Mouse (Mus musculus): ENCODE measurements around the gene Lin7a. TPM values are rescaled to one million over a fixed set of nuclear protein-coding genes. Genes with fewer than 3 reads are reported as not detected.

Lin7a gene
- total RNA-seq, 1 experiment from 2014 or later = not detected

DNA sequence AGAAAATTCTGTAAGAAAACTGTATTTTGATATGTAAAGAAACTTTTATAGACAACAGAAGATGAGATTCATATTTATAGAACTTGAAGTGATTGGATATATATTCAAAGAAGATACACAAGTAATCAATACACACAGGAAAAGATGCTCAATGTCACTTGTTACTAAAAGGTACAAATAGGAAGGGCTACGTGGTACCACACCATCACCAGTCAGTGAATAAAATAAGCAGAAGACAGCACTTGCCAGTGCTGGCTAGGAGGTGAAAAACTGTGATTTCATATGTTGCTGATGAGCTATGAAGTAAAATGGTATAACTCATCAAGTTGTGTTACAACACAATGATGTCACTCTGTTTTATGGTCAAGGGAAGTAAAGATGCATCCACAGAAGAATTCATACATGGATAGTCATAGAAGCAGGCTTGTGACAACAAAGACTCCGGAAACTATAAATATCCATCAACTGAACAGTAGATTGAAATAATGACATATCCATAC, 25.5 kb upstream of the Lin7a start:
- no peak for ATAC-seq (replicated peaks in 1 of 2; ENCODE audit: insufficient read depth in 1 of 2, low FRiP score in 2 of 2, low TSS enrichment in 1 of 2, low read depth in 1 of 2, poor library complexity in 2 of 2, severe bottlenecking in 2 of 2)

DNA sequence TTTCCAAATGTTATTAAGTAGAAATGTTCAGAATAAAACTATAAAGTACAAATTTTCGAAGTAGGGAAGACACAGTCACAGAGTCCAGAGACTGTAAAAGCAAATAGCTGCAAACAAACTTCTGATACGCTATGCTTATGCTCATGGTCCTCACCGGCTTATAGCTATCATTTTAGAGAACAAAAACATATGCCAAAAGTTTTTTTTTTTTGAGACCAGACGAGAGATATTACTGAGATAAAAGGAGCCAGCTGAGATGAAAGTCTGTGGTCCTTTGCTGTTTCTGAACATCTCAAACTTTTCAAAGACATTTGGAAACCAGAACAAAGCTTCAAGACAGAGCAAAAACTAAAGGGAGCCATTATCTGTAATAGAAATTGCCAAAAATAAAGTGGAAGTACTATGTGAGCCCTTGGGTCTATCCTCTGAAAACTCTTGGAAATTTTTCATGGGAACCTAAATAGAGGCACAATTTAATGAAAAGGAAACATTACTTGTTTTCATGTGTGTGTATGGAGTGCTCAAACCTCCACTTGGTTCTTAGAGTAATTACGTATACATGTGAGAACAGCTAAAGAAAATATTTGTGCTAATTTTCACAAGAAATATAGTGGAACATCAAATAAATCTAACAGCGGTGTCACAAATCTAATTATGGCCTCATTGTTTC, 24.4 kb upstream of the Lin7a start:
- no peak for ATAC-seq (replicated peaks in 1 of 2; ENCODE audit: insufficient read depth in 1 of 2, low FRiP score in 2 of 2, low TSS enrichment in 1 of 2, low read depth in 1 of 2, poor library complexity in 2 of 2, severe bottlenecking in 2 of 2)

DNA sequence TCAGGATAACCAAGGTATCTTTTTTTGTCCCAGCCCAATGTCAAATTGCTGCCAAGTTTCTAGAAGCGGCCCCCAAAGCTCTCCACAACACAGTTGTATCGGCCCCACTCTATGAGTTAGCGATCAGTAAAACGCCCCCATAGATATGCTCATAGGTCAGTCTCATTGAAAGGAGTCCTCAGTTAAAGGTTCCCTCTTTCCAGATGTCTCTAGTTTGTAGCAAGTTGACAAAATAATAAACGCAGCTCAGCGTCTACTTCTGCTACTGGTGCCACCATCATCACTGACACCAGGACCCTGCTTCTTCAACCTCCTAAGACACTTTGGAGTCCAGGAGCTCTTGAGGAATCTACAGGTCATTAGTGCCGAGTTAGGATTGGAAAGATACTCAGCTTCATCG, 23.0 kb upstream of the Lin7a start:
- no peak for ATAC-seq (replicated peaks in 1 of 2; ENCODE audit: insufficient read depth in 1 of 2, low FRiP score in 2 of 2, low TSS enrichment in 1 of 2, low read depth in 1 of 2, poor library complexity in 2 of 2, severe bottlenecking in 2 of 2)

DNA sequence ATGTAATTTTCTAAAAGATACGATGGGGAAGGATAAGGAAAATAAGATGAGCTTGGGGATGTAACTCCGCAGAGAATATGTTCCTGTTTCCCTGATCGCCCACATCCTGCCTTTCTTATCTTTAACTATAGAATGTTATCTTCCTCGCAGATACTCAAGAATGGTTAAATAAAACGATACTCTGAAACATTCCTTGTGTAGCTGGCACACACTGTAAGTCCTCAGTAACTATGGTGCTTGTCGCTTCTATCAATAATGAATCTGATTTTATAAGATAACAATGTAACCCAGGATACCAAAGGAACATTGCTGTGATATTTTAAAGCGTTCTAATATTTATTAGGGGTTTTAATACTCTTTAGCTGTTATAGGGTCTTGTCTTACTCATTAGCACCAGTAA, 22.4 kb upstream of the Lin7a start:
- no peak for ATAC-seq (replicated peaks in 1 of 2; ENCODE audit: insufficient read depth in 1 of 2, low FRiP score in 2 of 2, low TSS enrichment in 1 of 2, low read depth in 1 of 2, poor library complexity in 2 of 2, severe bottlenecking in 2 of 2)

DNA sequence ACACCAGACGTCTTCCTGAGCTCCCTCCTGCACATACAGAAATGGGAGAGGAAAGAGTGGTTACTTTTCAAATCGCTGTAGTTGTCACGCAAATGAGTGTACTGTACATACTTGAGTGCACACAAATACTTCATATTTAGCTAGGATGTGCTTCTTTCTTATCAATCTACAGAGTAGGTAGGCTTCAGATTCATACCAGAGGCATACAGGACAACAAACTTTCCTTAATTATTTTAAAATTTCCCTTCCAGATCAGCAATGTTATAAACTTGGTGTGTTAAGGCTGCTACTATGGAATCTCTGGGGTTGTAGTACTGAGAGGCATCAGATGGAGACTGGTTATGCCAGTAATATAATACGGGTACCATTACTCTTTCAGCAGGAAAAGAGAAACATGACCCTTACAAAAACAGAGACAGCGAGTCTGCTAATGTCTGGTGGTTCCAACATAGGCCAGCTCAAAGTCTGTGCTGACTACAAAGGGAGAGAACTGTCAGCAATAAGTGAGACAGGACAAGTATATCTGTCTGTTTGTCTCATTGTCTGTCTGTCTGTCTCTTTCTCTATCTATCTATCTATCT, 21.8 kb upstream of the Lin7a start:
- ATAC-seq (replicated peaks in 1 of 2; ENCODE audit: insufficient read depth in 1 of 2, low FRiP score in 2 of 2, low TSS enrichment in 1 of 2, low read depth in 1 of 2, poor library complexity in 2 of 2, severe bottlenecking in 2 of 2) = no peak

DNA sequence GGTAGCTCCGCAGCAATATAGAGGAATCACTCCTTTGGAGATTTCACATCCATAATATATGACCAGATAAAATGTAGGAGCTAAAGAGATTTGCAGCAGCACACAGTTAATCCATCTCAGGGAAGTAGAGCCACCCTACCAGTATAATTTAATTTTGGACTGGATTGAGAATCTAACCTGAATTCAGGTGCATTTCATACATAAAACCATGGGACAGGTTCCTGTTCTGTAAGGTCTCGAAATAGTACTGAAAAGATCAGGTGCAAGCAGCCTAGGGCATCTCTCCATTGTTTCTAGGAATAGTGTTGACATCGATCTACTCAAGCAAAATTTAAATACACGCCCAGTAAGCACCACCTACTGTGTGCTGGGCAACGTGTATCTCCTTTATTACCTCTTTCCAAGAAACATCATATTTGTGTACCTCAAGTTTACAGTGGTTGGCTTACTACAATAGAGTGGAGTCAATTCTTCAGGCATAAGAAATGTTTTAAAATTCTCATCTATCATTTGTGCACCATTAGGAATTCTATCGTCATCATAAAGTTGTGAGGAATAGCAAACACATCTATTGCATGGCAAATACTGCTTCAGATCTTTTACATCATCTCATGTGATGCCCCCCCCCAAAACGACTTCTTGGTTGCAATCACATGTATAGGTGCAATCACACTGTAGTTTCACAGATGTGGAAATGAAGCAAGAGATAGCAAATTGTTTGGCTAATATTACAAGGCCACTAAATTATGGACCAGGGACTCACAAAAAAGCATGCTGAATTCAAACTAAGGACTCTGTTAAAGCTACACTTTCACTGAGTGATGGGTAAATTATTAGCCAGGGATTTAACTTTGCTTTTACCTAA, 20.9 kb upstream of the Lin7a start:
- ATAC-seq (replicated peaks in 1 of 2; ENCODE audit: insufficient read depth in 1 of 2, low FRiP score in 2 of 2, low TSS enrichment in 1 of 2, low read depth in 1 of 2, poor library complexity in 2 of 2, severe bottlenecking in 2 of 2) = no peak

DNA sequence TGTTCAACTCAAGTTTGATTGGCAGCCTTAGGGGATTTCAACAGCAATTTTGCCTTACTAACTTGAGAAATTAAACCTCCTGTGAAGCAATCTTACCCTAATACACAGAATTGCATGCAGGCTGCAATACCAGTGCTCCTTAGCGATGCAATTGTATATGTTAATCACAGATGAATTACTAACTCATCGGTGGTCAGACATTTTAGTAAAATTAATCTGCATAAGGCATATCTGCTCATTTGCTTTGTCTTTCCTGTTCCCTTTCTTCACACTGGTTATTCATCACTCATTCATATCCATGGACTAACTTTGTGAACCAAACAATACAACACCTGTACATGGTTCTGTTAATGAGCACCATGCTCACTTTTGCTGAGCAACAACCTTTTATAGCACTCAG, 20.2 kb upstream of the Lin7a start:
- ATAC-seq (replicated peaks in 1 of 2; ENCODE audit: insufficient read depth in 1 of 2, low FRiP score in 2 of 2, low TSS enrichment in 1 of 2, low read depth in 1 of 2, poor library complexity in 2 of 2, severe bottlenecking in 2 of 2) = no peak

DNA sequence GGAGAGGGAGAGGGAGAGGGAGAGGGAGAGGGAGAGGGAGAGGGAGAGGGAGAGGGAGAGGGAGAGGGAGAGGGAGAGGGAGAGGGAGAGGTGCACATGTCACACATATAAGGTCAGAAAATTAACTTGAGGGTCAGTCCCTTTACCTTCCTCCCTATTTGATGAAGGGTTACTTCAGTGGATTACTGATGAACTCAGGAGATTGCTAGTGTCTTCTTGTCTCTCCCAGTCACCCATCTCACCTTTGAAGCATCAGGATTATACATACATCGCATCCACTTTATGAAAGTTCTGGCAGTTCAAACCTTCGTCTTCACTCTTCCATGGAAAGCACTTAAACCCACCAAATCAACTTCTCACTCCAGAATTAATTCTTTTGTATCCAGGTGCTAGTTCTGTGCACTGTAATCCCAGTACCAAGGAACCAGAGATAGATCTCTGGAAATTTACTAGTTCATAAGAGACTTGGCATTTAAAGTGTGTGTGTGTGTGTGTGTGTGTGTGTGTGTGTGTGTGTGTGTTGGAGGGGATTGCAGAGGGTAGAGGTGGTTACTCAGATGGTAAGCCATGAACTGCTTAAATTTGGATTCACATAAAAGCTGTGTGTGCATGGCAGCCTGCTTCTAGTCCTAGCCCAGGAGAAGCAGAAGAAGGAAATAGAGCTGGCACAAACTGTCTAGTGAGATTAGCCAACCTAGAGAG, 19.5 kb upstream of the Lin7a start:
- ATAC-seq (replicated peaks in 1 of 2; ENCODE audit: insufficient read depth in 1 of 2, low FRiP score in 2 of 2, low TSS enrichment in 1 of 2, low read depth in 1 of 2, poor library complexity in 2 of 2, severe bottlenecking in 2 of 2) = no peak

DNA sequence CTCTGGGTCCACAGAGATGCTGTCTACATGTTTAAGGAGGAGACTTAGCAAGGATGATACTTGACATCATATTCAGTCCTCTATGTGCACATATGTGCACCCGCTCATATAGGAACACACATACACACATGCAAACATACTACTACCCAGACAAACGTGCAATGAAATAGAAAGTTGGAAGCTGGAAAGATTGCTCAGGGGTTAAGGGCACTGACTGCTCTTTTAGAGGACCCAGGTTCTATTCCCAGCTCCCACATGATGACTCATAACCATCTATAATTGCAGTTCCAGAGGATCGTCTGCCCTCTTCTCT, 19.0 kb upstream of the Lin7a start:
- ATAC-seq (replicated peaks in 1 of 2; ENCODE audit: insufficient read depth in 1 of 2, low FRiP score in 2 of 2, low TSS enrichment in 1 of 2, low read depth in 1 of 2, poor library complexity in 2 of 2, severe bottlenecking in 2 of 2) = no peak

DNA sequence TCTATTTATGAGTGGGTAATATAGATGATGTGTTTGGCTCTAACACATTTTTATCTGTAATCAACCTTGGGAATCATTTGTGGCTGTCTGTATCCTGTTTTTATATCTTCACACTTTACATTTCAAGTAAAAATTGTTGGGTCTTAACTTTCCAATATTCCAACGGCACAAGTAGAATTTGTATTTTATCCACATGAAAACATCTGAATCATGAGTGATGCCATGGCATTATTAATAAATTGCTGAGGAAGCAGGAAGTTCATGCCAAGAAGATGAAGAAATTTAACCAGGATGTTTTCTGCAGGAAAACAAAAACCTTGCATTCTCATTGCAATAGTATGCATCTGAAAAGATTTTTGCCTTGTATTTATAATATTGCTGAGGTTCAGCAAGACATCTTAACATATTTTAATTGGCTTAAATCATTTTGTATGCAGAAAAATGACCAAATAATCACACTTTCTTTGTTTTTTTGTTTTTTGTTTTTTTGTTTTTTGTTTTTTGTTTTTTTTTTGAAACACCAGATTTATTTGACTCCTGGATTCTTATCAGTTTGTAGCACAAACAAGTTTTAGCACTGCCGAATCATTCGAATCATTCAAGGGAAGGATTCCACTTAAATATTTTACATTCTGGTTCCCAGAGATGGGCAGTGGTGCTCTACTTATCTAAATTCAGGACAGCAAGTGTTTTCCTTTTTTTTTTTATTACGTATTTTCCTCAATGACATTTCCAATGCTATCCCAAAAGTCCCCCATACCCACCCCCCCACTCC, 18.1 kb upstream of the Lin7a start:
- no peak for ATAC-seq (replicated peaks in 1 of 2; ENCODE audit: insufficient read depth in 1 of 2, low FRiP score in 2 of 2, low TSS enrichment in 1 of 2, low read depth in 1 of 2, poor library complexity in 2 of 2, severe bottlenecking in 2 of 2)

DNA sequence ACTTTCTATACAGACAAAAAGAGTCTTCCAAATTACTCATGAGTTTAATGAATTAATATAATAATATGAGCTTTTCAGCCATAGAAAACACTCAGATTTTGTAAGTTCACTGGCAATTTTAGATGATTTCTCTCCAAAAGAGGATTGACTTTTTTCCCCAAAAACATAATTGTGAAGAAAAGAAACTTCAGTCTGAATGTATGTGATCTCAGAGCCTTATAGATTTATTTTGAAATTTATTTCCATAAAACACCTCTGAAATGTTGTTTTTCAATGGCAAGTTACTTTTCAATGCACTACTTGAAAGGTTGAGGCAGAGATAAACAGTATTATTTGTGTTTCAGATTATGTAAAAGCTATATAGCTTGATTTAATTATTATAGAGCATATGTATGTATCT, 16.8 kb upstream of the Lin7a start:
- no peak for ATAC-seq (replicated peaks in 1 of 2; ENCODE audit: insufficient read depth in 1 of 2, low FRiP score in 2 of 2, low TSS enrichment in 1 of 2, low read depth in 1 of 2, poor library complexity in 2 of 2, severe bottlenecking in 2 of 2)

DNA sequence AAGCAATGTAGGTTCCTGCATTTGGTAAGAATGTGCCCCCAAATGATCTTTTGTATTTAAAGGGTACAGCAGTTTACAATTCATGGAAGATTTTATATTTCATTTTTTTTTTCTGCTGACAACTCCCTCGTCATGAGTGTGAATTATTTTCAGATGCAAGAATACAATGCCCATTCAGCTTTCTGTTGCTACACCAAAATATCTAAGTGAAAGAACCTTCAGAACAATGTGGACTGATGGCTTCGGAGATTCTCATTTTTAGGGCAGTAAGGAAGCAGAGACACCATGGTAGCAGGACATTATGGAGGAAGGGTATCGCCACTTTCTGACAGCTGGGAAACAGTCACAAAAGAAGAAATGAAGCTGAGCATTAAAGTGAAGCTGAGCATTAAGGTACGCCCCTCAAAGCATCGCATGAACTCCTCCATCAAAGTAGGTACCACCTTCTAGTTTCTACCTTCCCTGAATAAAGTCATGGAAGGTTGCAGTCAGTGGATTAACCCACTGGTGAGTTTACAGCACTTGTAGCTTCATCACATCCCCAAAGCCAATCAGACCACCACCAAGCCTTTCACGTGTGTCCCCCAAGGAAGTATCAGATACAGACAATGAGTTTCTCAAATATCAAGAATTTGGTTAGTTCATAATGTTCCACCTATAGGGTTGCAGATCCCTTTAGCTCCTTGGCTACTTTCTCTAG, 16.0 kb upstream of the Lin7a start:
- no peak for ATAC-seq (replicated peaks in 1 of 2; ENCODE audit: insufficient read depth in 1 of 2, low FRiP score in 2 of 2, low TSS enrichment in 1 of 2, low read depth in 1 of 2, poor library complexity in 2 of 2, severe bottlenecking in 2 of 2)

DNA sequence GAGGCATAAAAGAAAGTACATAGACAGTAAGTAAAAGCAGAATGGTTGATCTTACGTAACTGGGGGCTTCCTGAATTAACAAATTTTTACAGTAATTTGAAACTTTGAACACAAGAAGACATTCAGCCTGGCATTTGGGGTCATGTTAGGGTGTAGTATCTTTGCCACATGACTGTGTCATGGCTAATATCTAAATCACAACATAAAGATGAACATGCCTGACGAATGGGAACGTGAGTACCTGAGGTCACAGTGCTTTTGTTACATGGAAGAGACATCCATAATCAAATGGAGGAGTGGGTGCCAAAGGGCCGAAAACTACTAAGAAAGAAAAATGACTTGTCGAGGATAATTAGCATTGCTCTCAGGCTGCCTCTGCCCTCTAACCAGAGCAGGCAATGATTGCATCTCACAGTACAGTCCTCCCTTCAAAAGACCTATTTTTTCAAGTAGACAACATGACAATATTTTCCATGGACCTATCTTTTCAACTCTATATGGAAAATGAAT, 15.0 kb upstream of the Lin7a start:
- ATAC-seq (replicated peaks in 1 of 2; ENCODE audit: insufficient read depth in 1 of 2, low FRiP score in 2 of 2, low TSS enrichment in 1 of 2, low read depth in 1 of 2, poor library complexity in 2 of 2, severe bottlenecking in 2 of 2) = no peak

DNA sequence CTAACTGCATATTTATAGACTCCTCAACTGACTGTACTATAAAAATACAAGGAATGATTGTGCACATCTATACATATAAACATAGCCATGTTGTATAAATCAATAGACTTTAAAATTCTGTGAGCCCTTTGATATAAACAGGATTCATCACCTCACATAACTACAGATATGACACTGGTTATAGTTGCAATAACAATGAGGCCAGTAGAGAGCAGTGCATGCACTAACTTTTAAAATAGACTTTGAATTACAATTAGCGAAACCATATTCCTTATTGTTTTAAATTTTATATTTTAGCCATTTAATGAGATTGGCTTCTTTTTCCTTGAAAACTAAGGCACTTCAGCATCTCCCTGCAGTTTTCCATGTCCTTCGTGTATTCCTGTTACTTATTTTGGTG, 11.1 kb upstream of the Lin7a start:
- ATAC-seq (replicated peaks in 1 of 2; ENCODE audit: insufficient read depth in 1 of 2, low FRiP score in 2 of 2, low TSS enrichment in 1 of 2, low read depth in 1 of 2, poor library complexity in 2 of 2, severe bottlenecking in 2 of 2) = no peak

DNA sequence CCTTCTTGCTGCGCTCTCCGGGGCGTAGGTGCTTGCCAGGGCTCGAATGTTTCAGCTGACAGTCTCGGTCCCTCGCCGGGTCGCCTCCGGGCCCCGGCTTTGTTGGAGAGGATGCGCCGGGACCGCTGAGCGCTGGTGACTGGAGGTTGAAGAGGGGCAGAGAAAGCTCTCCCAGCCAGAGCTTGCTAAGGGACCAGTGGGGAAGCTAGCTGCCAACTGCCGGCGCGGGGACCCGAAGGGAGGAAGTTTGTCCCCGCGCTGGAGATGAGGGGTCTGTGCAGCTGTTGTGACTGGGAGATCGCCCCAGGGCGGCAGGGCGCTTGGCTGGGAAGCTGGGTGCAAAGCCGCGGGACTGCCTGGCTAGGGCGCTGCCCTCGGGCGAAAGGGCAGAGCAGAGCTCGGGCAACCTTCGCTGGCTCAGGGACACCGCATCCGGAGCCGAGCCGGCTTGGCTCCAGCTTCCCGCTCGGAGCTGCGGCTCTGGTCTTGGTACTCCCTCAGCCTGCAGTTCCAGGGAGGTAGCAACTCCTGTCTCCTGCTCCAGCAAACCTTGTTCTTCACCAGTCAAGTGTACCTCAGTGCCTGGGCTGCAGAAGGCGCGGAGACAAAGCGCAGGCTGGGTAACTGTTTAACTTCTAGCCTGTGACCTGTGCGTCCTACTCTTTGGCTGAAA, 781 bp downstream of the Lin7a start:
- peak in 1 of 2 experiments; percentile 25; a peak in 1 of 4 replicates for ATAC-seq (replicated peaks in 1 of 2; ENCODE audit: insufficient read depth in 1 of 2, low FRiP score in 2 of 2, low TSS enrichment in 1 of 2, low read depth in 1 of 2, poor library complexity in 2 of 2, severe bottlenecking in 2 of 2)

DNA sequence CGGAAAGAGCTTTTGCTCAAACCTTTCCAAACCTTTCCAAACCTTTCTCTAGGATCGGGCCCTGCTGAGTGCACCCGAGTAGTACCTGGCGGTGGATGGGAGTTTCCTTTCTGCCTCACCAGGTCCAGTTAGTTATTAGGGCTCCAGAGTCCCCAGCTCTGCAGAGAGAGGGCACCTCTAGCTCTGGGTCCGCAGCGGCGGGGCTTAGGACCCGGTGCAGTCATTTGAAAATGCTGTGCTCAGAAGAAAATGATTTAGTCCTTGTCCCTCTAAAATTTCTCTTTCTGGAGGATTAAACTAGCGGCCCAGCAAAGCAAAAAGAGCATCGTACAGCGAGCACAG, 1.3 kb downstream of the Lin7a start:
- no peak for ATAC-seq (replicated peaks in 1 of 2; ENCODE audit: insufficient read depth in 1 of 2, low FRiP score in 2 of 2, low TSS enrichment in 1 of 2, low read depth in 1 of 2, poor library complexity in 2 of 2, severe bottlenecking in 2 of 2)
